Mouse (Mus musculus) skeletal muscle tissue, adult 2 months (tissue): ENCODE measurements around the gene Vps37c.

Experiments used
- DNase-seq: peaks from one replicate; pipeline ENCODE4 v3.0.0-alpha.2; 2012; ENCODE audit warnings: low read depth, low spot score

Vps37c gene

GRCm38 (mm10) chr19:10688537-10689352, at the start of gene Vps37c:
Vps37c (plus strand) TSS chr19:10688735.
- peak; percentile 90 for DNase-seq

GRCm38 (mm10) chr19:10640080-10640479, 48.5 kb upstream of the Vps37c start:
- no peak for DNase-seq

- no peak for DNase-seq
These were observed 47.8 kb upstream of the Vps37c start for GRCm38 (mm10) chr19:10640589-10641378.

GRCm38 (mm10) chr19:10645616-10646015, 42.9 kb upstream of the Vps37c start:
- no peak for DNase-seq

GRCm38 (mm10) chr19:10648156-10648555, 40.4 kb upstream of the Vps37c start:
- DNase-seq: no peak

GRCm38 (mm10) chr19:10656058-10656457, 32.5 kb upstream of the Vps37c start:
- DNase-seq: no peak

- DNase-seq: no peak
These were observed 30.8 kb upstream of the Vps37c start for GRCm38 (mm10) chr19:10657742-10658141.

GRCm38 (mm10) chr19:10658406-10658805, 30.1 kb upstream of the Vps37c start:
- DNase-seq: no peak

GRCm38 (mm10) chr19:10661373-10661772, 27.2 kb upstream of the Vps37c start:
- DNase-seq: no peak

GRCm38 (mm10) chr19:10661919-10662318, 26.6 kb upstream of the Vps37c start:
- DNase-seq: no peak

GRCm38 (mm10) chr19:10662665-10663064, 25.9 kb upstream of the Vps37c start:
- DNase-seq: no peak

- no peak for DNase-seq
These were observed 23.4 kb upstream of the Vps37c start for GRCm38 (mm10) chr19:10665093-10665492.

GRCm38 (mm10) chr19:10665499-10665898, 23.0 kb upstream of the Vps37c start:
- peak; percentile 40 for DNase-seq

GRCm38 (mm10) chr19:10671319-10671718, 17.2 kb upstream of the Vps37c start:
- DNase-seq: no peak

- DNase-seq: no peak
These were observed 16.6 kb upstream of the Vps37c start for GRCm38 (mm10) chr19:10671854-10672417.

- DNase-seq: no peak
These were observed 15.3 kb upstream of the Vps37c start for GRCm38 (mm10) chr19:10673275-10673674.

- no peak for DNase-seq
These were observed 11.9 kb upstream of the Vps37c start for GRCm38 (mm10) chr19:10676656-10677055.

- peak; percentile 75 for DNase-seq
These were observed 10.4 kb upstream of the Vps37c start, which contains the start of gene Pga5 for GRCm38 (mm10) chr19:10677915-10678771. Pga5 (minus strand) TSS chr19:10678071.

GRCm38 (mm10) chr19:10678772-10679067, 9.8 kb upstream of the Vps37c start:
- no peak for DNase-seq

GRCm38 (mm10) chr19:10681571-10681970, 7.0 kb upstream of the Vps37c start:
- DNase-seq: no peak

GRCm38 (mm10) chr19:10685081-10685480, 3.5 kb upstream of the Vps37c start:
- no peak for DNase-seq

- DNase-seq: no peak
These were observed 2.8 kb upstream of the Vps37c start for GRCm38 (mm10) chr19:10685727-10686126.
